Mouse (Mus musculus) C2C12 (cell line): Measurements from ENCODE around the gene Rcl1. TPM values are rescaled to one million over a fixed set of nuclear protein-coding genes. Genes with fewer than 3 reads are reported as not detected.

Source experiments
- H3K27me3 ChIP-seq: one replicate; pipeline ENCODE4 v1.6.1; 2011; ENCODE audit not compliant: control insufficient read depth, insufficient read depth, insufficient read length
- H3K36me3 ChIP-seq: one replicate; pipeline ENCODE4 v1.6.1; 2011; ENCODE audit not compliant: control insufficient read depth, insufficient read depth
- H3K4me3 ChIP-seq: one replicate; pipeline ENCODE4 v1.5.1; 2011; ENCODE audit warnings: mild to moderate bottlenecking, control low read depth; ENCODE audit not compliant: poor library complexity, insufficient read depth, severe bottlenecking
- H3K79me2 ChIP-seq: one replicate; pipeline ENCODE4 v1.6.1; 2011; ENCODE audit not compliant: control insufficient read depth, insufficient read depth
- H3K79me3 ChIP-seq: one replicate; pipeline ENCODE4 v1.6.1; 2011; ENCODE audit warnings: low read depth, control low read depth
- H3ac ChIP-seq: one replicate; pipeline ENCODE3; 2011; ENCODE audit warnings: low read depth; ENCODE audit not compliant: control insufficient read depth, insufficient read length
- CEBPB ChIP-seq: IDR thresholded peaks from one replicate; pipeline ENCODE4 v1.6.1; 2011; ENCODE audit warnings: low read depth, mild to moderate bottlenecking, control low read depth, moderate library complexity
- CTCF ChIP-seq: IDR thresholded peaks from one replicate; pipeline ENCODE4 v1.5.1; 2011; ENCODE audit not compliant: control insufficient read depth, insufficient read depth, insufficient read length
- FOSL1 ChIP-seq: IDR thresholded peaks from one replicate; pipeline ENCODE4 v1.8.0; 2011; ENCODE audit warnings: mild to moderate bottlenecking, low read length; ENCODE audit not compliant: poor library complexity, insufficient read depth, severe bottlenecking
- MAX ChIP-seq: IDR thresholded peaks from one replicate; pipeline ENCODE4 v1.6.1; 2011; ENCODE audit warnings: mild to moderate bottlenecking, control low read depth
- MYOD1 ChIP-seq: IDR thresholded peaks from one replicate; pipeline ENCODE4 v1.6.1; 2011; ENCODE audit warnings: low read depth; ENCODE audit not compliant: control insufficient read depth, insufficient read length
- MYOG ChIP-seq: IDR thresholded peaks from one replicate; pipeline ENCODE4 v1.6.1; 2011; ENCODE audit not compliant: control insufficient read depth, insufficient read length; ENCODE audit errors: extremely low read depth
- USF1 ChIP-seq: IDR thresholded peaks from one replicate; pipeline ENCODE4 v1.6.1; 2011; ENCODE audit warnings: low read depth, mild to moderate bottlenecking, control low read depth, moderate library complexity
- microRNA-seq: library from miRNA; unstranded; fragments of <30 nt; microRNA quantifications from one replicate; pipeline ENCODE4, GENCODE M21; 2019; ENCODE audit warnings: borderline microRNAs expressed
- polyA plus RNA-seq: library from polyadenylated mRNA; unstranded; fragments of >200 nt; fragmentation: generic; extraction: Trizol; gene quantifications from one replicate; pipeline ENCODE4 v1.2.1, GENCODE M21; 2012; ENCODE audit warnings: missing spikeins

Rcl1 gene
- polyA plus RNA-seq, 1 experiment = 45.4 TPM

- Histone ChIP-seq H3K79me2 (no peaks in the 10 kb centered on the region), H3K27me3 (no peaks in the 10 kb centered on the region), H3K4me3 (no peak overlapping the region), H3K36me3 (no peaks in the 10 kb centered on the region), H3ac (peak overlapping the region; percentile 12), H3K79me3 (no peaks in the 10 kb centered on the region)
- TF ChIP-seq FOSL1 = no peak
- no peak for TF ChIP-seq CEBPB
- no peak for TF ChIP-seq MYOD1
- no peak for TF ChIP-seq MYOG
- TF ChIP-seq CTCF = no peak
- TF ChIP-seq MAX = no peak
- no peak for TF ChIP-seq USF1
These were observed 83.9 kb downstream of the Rcl1 start for GRCm38 (mm10) chr19:29185122-29185521.

DNA sequence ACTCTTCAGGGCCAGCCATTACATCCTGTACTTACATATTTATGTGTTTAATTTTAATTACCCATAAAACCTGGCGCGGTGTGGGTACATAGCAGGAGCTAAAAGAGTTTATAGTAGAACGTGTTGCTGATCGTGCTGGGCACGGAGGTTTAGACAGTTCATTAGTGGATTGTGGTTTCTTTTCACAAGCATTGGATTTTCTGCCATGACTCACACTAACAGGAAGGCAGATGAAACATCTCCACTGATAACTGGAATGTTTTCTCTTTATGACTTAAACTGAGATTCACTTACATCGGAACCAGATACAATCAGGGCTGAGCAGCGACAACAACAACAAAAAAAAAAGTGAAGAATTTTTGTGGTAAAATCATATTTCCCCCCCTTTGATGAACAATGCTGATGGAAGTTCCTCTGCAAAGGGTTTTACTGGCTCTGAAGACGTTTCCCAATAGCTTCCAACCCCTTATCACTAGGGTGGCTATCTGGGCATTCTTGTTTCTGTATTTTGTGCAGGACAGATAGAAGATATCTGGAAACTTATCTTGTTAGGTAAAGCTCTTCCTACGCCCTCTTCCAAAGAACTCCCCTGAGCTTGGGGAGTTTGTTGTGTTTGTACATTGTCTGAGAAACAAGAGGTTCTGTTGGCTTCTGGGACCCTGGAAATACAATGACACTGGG is 84.5 kb downstream of the Rcl1 start:
- Histone ChIP-seq H3K79me2 (no peaks in the 10 kb centered on the region), H3K36me3 (no peaks in the 10 kb centered on the region), H3ac (no peak overlapping the region), H3K79me3 (no peaks in the 10 kb centered on the region), H3K4me3 (no peak overlapping the region), H3K27me3 (no peaks in the 10 kb centered on the region)
- TF ChIP-seq CTCF (no peak), USF1 (no peak), MAX (peak; percentile 46), FOSL1 (peak; percentile 82), CEBPB (peak; percentile 84), MYOG (no peak)

DNA sequence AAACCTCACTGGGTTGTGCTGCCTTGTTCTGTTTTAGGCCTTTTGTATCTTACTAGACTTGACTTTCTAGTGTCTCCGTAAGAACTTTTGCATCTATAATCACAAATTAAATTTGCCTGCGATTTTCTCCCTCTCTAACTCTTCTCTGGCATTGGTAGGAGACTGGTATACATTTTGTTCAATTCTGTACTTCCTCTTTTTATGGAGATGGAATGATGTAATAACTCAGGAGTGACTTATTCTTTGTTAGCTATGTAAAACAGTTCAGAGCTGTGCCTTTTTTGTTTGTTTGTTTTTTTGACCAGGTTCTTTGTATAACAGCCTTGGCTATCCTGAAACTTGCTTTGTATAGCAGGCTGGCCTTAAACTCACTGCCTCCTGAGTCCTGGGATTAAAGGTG is 87.7 kb downstream of the Rcl1 start:
- no peak for TF ChIP-seq FOSL1
- no peak for TF ChIP-seq CTCF
- no peak for TF ChIP-seq MYOG
- no peak for TF ChIP-seq CEBPB
- TF ChIP-seq USF1 = no peak
- TF ChIP-seq MYOD1 = no peak
- no peak for TF ChIP-seq MAX
- no peaks in the 10 kb centered on the region for H3K27me3 ChIP-seq
- no peaks in the 10 kb centered on the region for H3K79me3 ChIP-seq
- H3K4me3 ChIP-seq = no peak overlapping the region
- no peak overlapping the region for H3ac ChIP-seq
- H3K36me3 ChIP-seq = no peaks in the 10 kb centered on the region
- no peaks in the 10 kb centered on the region for H3K79me2 ChIP-seq

Small RNA genes within 50 kb of the gene (microRNA-seq; reads per million reads assigned to microRNA genes)
- gene Mir101b = 1,265 reads per million, percentile 87 among the genes with 10 or more reads in this experiment

Other genes starting within 250 kb of the Rcl1 start
- 1.3 TPM for gene Plpp6, start 137.4 kb upstream of the Rcl1 start, polyA plus RNA-seq
- 0.02 TPM for gene 4430402I18Rik, start 133.6 kb upstream of the Rcl1 start, polyA plus RNA-seq
- 6.4 TPM for gene Cdc37l1, start 111.0 kb upstream of the Rcl1 start, polyA plus RNA-seq
- 22.1 TPM for gene Ak3, start 53.4 kb upstream of the Rcl1 start, polyA plus RNA-seq
- gene Jak2, start 150.5 kb downstream of the Rcl1 start, polyA plus RNA-seq = 4.3 TPM
- 0.41 TPM for gene Insl6, start 224.0 kb downstream of the Rcl1 start, polyA plus RNA-seq
- 0.05 TPM for gene Rln1, start 233.3 kb downstream of the Rcl1 start, polyA plus RNA-seq